Mouse (Mus musculus): Measurements from ENCODE around the gene Itk.

Itk gene

DNA sequence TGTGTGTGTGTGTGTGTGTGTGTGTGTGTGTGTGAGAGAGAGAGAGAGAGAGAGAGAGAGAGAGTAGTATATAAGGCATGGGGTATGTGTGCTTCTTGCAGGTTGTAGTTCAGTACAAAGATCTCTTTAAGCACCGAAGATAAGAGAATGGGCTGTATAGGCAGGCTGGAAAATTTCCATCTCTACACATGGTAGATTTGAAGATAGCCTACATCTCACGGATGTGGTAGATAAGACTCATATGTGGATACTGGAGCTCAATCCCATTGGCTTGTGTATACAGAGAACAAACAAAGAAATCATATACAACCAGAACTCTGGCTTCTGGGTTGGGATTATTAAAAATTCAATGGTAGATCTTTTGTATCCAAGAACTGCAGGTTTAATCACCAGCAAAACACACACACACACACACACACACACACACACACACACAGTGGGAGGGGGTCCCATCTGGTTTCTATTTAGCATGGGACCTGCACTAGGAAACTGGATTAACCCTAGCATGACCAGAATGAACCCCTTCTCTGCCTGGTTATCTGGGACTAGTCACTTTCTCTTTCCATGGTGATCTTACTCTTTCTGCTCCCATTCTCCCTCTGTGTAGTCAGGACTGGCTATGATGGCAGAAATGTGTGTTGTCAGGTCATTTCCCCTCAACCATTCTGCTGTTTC lies 28.2 kb downstream of the Itk start:
- peak; percentile 55 for DNase-seq (ENCODE audit: low read depth, low spot score)

DNA sequence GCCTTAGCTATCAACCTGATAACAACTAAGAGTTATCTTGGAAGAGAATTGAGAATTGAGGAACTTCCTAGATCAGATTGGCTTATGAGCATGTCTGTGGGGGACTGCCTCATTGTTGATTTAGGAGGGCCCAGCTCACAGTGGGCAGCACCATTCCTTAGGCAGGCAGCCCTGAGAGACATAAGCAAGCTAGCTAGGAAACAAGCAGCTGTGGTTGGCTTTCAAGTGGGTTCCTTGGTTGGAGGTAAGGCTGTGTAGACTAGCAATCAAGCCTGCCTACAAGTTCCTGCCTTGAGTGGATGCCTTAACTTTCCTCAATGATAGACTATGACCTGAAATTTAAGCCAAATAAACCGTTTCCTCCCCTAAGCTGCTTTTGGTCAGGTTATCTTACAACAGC lies 30.9 kb downstream of the Itk start:
- peak; percentile 43 for DNase-seq (ENCODE audit: low read depth, low spot score)

DNA sequence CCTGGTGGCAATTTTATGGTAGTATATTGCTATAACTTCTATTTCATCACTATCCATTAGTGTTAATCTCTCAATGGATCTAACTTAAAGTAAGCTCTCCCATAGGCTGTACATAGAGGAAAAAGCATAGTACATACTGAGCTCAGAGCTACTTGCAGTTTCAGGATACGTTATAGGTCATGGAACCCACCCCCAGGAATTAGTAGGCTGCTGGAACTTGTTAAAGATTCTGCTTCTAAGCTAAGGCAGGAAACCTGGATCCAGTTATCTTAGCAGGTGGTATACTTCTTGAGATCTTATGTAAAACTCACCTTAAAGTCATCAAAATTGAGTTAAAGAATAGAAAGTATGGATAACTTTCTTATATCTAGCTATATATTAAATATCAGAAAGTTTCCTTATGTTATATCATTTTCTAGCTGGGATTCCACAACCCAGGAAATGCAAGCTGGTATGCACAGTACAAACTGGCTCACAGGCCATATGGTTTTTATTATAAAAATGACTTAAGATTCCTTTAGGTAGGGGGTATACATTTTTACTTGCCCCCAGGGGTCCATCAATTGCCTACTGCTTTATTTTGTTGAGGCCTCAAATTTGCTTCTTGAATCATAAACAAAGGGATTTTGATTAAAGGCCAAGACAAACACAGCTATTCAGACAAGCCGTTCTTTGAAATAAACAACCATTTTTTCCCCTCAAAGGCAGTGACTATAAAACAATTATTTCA lies 39.5 kb downstream of the Itk start:
- no peak for DNase-seq (ENCODE audit: low read depth, low spot score)

DNA sequence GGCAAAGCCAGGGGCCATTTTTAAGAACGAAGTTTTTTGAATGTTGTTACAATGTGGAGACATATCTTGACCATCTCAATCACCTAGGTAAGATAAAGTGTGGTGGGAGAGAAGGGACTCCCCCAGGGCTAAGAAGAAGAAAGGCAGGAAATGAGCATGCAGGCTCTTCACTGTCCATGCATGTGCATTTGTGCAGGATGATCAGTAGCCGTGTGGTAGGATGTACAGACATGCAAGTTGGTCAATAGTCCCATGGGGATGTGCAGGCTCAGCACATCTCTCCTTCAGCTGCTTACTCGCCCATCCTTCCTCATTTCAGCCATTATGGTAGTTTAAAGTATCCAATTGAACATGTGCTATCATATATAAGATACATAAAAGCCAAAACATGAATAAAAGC lies 40.9 kb downstream of the Itk start:
- DNase-seq (ENCODE audit: low read depth, low spot score), result peak; percentile 59

DNA sequence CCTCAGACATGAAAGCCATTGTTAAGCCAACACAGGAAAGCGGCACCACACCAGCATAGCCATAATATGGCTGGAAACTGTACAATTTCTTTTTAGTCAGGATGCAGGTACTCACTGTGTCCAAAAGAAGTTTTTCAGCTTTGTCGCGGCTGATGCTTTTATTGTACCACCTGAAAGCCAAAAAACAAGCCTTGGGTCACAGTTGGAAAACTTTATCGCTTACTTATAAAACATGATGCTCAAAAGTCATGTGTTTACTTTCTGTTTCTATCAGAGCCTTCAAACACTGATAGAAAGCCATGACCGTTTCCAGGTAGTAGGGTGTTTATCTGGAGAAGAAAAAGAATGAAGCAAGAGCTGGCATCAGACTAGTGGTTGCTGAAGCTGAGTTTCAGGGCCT lies 41.6 kb downstream of the Itk start:
- DNase-seq (ENCODE audit: low read depth, low spot score), result peak; percentile 62

DNA sequence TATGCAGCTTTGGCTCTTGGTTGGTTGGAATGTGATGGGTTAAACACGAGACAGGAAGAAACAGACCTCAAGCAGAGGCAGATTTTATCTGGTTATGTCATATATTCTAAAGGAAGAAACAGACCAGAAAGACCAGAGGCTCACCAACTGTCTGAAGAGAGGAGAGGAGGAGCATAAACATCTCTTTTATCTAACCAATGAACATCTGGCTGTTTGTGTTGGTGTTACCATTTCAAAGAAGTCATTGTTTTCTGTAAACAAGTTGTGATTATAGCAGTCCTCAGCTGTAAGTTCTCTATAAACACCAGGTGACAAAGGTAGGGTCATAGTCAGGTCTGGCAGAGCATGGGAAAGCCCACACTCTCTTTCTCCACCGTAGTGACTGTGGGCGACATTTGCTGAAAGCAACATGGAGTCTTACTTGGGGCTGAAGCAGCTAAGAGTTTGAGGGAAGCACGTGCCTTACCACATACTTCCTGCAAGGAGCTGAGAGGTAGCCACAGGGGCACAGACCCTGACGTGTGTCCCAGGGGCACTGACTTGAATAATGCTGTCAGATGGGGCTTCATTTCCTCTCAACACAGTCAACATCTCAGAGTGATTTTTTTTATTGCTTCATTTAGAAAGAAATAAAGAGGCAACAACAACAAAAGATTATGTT lies 45.3 kb downstream of the Itk start:
- DNase-seq (ENCODE audit: low read depth, low spot score), result peak; percentile 90

DNA sequence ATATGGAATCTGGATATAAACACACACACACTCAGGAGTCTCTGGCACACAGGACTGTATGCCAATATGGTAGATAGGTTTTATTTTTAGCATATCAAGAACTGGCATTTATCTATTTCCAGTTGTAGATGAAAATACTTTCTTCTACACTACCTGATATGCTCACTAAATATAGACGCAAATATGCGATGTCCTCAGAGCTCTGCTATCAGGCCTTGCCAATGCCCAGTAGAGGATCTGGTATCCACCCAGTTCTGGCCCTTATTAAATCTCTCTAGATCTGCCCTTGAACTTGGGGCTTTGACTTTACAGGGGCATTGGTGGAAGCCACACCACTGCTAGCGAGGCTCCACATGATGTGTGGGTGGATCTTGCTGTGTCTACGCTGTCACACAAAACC lies 47.4 kb downstream of the Itk start:
- DNase-seq (ENCODE audit: low read depth, low spot score), result no peak

DNA sequence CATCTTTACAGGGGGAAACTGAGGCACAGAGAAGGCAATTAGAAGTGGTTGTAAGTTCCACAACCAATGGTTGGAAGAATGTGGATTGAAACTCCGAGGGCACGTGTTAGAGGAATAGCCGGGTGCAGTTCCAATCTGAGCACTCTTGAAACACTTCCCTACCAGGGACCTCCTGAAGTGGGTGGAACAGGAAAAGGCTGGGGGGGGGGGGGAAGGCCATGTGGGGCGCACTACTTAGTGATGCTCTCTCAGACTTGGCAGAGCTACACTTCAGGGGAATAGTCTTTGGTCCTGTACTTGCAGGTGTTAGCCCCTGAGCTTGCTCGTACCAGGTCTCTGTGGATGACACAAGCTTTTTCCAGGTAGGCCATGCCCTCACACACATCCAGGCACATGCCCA lies 53.3 kb downstream of the Itk start:
- DNase-seq (ENCODE audit: low read depth, low spot score), result no peak

DNA sequence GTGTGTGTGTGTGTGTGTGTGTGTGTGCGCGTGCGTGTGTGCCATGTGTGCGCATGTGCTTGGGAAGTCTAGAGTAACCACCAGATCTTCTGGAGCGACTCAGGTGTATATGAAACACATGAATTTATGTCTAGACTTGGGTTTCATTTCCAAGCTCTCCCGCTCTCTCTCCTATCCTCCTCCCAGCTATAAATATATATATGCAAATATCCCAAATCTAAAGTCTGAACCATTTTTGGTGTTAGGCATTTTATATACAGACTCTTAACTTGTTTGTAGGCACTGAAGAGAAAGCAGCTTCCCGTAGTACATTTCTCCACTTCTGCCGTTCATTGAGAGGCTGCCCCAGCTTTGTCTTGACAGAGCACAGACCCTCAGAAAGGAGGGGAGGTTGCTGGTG lies 57.1 kb downstream of the Itk start:
- DNase-seq (ENCODE audit: low read depth, low spot score), result no peak

DNA sequence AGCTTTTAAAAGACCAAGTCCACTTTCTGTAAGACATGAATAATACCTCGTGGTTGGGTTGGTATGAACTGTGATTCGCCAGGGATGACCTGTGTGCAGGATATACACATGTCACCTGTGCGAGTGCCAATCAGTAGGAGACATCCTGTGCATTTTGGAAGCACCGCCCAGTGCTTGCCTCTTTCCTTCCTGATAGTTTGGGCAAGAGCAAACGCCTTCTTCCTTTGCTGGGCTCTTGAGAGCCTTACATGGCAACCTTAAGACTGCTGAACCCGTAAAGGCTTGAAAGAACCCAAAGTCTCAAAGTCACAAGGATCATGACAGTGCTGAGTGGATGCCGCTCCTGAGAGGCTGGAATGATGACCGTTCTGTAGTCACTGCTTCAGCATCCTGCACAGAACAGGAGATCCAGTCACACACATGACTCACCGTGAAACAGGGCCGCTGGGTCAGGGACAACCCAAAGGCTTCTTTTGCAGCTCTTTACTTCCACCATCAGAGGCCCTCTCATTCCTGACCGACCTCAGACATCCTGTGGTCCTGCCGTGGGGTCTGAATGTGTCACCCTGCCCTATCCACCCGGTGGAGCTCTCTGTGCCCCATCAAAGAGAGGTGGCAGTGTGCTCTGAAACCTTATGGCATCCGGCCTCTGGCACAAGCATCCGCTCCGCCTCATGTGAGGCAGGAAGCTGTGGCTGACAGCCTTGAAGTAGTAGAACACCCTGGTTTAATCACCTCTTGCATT lies 62.9 kb downstream of the Itk start:
- DNase-seq (ENCODE audit: low read depth, low spot score), result peak; percentile 90

DNA sequence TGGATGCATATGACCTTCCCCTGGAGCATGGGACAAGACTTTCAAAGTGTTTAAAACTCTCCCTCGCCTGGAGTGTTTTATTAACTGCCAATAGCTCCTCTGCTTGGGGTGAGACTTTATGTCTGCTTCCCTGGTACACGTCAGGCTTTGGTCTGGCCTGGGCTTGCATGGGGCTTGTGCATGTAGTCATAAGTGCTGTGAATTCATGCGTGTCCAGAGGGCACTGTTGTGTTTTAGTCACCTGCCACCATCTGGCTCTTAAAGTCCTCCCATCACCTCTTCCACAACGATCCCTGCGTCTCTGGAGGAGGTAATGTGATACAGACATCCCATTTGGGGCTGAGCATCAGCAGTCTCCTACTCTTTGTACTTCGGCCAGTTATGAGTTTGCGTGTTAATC lies 67.8 kb downstream of the Itk start:
- no peak for DNase-seq (ENCODE audit: low read depth, low spot score)

DNA sequence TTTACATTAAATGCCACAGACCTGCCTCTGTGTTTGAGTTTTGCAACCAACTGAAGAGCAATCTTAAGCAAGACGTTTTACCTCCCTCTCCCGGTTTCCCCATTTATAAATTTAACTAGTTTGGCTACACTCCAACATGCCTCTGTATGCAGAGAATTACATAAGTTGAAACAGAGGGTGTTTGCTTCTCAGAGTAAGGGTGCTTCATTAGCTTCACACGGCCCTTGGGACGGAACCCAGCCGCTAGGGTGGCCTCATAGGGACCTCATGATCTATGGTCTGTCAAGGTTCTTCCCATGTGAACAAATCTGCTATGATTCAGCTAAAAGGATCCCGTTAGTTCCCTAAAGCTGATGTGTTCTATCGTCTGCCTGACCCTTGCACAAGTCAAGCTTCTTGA lies 74.8 kb downstream of the Itk start:
- DNase-seq (ENCODE audit: low read depth, low spot score), result no peak

DNA sequence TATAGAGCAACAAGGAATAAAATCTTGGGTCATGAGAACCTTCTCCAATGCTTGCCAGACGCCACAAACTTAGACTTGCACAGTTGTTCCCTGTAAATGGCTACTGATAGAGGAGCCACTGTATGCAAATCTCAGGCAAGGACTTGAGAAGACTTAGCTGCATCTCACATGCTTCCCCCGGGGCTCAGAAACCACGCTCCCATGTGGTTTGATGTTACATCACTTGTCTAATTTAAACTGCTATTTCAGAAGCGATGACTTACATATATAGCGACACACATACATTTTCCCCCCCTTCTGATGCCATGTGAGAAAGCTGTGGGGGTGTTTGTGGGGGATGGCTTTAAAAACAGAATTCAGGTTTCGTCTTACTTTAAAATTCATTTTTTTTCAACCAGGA lies 75.5 kb downstream of the Itk start:
- peak; percentile 31 for DNase-seq (ENCODE audit: low read depth, low spot score)

DNA sequence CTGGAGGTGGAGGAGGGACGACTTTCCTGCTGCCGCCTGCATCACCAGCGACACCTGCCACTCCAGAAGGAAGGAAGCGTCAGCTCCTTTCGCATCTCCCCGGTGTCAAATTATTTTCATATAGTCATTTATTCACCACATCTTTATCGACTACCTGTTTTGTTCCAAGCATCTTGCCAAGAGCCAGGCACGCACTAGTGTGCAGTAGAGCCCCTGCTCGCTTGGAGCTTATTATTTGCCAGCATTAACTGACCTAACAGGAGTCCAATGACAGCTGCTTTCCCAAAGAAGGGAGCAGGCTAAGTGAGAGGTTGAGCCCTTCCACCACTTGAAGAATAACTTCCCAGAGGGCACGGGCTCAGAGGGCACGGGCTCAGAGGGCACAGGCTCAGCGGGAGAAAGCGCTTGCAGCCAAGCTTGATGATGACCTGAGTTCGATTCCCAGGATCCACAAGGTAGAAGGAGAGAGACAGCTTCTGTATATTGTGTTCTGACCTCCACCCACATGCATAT lies 76.7 kb downstream of the Itk start, which contains the start of gene Cyfip2:
Gene Cyfip2 (minus strand): TSS at position 337 of the 513 bp plus-strand sequence.
- DNase-seq (ENCODE audit: low read depth, low spot score), result no peak

DNA sequence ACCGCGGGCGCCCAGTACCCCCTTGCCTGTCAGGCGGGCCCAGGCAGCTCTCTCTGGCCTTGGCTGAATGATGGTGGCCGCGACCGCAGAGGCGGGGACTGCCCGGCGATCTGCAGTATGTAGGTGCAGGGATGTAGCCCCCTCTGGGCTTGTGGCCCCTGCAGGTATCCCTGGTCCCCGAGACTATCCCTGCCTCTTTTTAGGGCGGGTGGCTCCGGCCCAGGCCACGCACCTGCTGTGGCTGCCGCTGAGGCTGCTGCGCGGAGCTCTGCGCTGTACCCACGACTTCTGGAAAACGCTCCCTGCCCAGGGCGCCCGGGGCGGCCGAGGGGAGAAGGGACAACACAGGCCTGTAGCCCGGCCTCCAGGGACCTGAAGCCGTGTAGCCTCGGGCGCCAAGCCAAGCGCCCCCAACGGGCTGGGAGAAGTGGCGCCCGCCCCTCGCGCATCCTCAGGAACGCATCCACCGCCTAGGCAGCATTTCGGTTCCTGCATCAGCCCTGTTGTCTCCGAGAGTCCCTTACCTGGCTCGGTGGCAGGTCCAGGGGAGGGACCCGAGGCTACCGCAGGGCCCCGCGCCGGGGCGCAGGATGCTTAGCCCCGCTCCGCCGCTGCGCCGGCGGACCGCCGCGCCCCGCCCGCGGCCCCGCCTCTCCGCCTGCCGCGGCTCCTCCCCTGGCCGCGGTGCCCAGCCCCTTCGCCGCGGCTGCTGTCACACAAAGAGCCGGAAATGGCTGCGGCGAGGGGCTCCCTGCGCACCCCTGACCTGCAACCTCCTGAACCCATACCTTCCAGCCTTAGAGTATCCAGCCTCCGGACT lies 77.4 kb downstream of the Itk start:
- DNase-seq (ENCODE audit: low read depth, low spot score), result peak; percentile 86

DNA sequence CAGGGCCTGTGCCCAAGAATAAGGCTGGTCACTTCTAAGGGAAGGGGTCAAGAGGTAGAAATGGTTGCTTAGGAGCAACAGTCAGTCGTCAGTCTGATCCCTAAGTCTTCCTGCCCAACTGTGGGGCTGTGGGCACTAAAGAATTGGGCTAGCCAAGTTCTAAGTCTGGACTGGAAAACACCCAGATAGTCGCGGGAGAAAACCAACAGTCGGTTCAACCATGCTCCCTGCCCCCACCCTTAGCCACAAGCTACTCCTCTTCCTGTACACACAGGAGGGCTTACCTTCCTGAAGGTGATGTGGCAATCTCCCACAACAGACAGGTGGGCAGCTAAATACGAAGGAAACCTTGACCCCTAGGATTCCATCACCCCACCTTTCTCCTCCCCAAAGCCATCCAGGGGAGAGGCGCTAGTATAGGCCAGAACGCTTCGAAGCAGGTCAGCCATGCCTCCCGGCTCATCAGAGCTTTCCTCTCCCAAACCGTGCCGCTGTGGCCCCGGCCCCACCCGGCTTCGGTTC lies 78.1 kb downstream of the Itk start:
- peak; percentile 83 for DNase-seq (ENCODE audit: low read depth, low spot score)

DNA sequence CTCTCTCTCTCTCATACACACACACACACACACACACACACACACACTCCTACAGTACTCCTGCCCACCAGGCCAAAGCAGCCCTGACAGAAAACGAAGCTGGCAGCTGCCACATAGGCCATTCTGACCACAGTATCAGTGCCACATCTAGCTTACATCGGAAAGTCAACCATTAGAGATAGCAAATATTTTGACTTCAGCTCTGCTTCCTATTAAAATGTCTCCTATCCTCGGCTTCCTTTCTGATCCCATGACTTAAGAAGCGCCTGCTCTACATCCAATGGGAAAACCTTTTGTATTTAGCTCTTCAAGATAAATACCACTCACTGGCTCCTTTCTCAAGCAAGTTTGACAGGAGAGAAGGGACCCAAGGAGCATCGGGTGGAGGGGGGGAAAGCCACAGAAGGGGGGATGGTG lies 78.7 kb downstream of the Itk start:
- DNase-seq (ENCODE audit: low read depth, low spot score), result peak; percentile 59

DNA sequence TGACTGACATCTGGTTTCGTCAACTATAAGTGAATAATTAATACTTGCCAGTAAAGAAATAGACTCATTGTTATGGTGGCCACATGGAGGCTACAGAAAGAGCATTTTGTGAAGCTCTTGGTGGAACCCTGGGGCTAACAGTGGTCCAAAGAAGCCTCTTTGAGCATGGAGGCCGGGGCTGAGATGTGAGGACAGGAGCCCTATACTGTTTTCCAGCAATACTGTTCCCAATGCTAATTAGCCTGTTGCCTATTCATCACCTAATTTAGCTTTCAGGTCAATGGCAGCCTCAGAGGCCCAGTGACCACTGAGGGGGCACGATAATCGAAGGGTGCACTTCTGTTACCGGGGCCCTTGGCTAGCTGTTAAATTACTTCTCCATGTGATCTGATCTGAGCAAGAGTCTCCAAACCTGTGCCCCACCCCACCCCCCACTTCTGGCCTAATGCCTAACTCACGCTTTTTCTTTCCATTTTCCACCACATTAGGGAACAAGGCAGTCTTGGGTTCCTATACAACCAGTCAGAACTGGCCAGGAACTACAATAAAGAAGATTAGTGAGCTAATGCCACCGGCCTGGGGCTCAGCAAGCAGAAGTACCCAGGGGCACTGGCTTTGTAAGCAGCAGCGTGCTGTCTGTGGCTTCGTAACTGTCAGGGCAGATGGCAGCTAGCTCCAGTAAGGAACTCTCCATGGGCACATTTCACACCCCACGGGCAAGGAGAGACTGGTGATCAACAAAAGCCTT lies 79.3 kb downstream of the Itk start:
- DNase-seq (ENCODE audit: low read depth, low spot score), result peak; percentile 49

DNA sequence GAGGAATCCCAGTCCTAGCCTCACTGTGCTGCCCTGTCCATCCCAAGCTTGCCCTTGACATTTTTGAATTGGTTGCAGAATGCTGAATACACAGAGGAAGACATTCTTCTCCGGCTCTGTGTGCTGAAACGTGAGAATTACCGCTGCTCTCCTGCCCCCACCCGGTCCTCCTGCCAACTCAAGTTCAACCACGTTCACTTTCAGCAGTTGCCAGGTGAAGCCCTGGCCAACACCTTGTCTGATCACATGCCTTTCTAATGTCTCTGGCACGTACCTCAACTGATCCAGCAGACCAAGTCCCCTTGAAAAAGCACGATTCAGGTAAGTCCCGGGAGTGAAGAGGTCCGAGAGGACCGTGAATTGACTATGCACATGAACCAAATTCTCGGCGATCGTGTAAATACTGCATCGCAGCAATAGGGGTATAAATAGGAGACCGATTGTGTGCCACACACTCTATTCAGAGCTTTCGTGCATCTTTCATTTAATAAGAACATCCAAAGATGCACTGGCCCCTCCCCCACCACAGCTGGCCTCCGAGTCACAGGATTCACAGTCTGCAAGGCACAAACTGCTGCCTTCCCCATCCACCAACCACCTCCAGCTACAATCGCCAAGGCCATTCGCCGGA lies 80.1 kb downstream of the Itk start:
- DNase-seq (ENCODE audit: low read depth, low spot score), result peak; percentile 64

Data from CD4-positive helper T cell, adult 2 months (primary cell).